Mouse (Mus musculus) MEL-GATA-1-ER (cell line): ENCODE results near the gene Aifm1.
A peak's percentile ranks its signal among the peaks of the same experiment; 100 is the strongest.
"Not testable (repeated sequence)": the region's sequence is repeated elsewhere in the genome, so short reads cannot be mapped to it uniquely, and the experiment has no call there.

ENCODE experiments used
- DNase-seq: peaks from one replicate; pipeline ENCODE4 v3.0.0-alpha.2; 2012; ENCODE audit warnings: low read depth; ENCODE audit errors: extremely low read depth

The Aifm1 gene

DNA sequence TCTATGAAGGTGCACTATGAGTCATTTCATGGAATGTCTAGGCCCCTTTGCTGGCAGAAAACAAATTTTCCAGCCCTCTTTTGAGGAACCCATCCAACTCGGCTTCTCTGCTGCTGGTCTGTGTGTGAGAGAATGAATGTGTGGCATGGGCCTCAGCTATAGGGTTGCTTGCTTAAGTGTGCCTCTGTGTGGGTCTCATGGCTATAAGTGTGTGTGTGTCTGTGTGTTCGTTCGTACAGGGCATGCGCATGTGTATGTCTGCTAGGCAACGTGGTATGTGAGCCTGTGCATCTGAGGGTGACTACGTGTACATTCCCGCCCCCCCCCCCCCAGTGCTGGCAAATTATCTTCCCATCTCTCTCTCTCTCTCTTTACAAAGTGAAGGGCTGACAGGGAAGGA lies 52.9 kb downstream of the Aifm1 start:
- no peak for DNase-seq

DNA sequence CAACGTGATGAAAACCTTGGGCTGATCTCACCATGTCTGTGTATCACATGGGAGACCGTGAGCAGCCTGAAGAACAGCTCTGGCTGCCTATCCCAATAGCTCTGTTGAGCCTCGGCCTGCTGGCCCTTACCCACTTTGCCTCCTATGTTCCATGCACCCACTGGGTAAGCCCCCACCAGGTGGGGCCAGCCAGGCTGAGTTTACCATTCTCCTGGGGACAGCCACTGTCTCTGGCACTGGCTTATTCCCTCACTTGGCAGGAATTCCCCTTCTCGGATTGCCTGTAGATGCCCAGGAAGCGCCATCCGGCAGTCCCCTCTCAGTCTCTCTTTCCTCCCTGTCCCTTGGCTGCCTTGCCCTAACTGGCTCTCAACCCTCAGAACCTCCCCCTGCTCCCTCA lies 56.4 kb downstream of the Aifm1 start:
- no peak for DNase-seq

DNA sequence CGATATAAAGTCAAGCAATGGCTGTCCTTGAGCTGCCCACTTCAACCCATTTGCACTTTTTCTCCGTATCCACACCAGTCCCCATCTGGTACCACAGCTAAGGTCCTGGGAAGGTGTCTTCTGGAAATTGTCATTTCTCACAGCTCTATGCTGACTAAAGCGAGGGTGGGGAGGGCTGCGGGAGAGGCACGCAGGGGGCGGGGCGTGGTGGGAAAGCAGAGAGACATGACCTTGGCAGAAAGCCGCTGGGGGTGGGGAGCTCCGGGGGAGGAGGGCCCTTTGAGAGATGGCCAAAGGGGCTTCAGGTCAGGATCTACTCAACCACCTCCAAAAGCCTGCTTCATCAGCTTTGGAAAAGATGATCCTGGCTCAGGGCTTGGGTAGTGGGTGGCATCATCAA lies 58.3 kb downstream of the Aifm1 start:
- DNase-seq = no peak

DNA sequence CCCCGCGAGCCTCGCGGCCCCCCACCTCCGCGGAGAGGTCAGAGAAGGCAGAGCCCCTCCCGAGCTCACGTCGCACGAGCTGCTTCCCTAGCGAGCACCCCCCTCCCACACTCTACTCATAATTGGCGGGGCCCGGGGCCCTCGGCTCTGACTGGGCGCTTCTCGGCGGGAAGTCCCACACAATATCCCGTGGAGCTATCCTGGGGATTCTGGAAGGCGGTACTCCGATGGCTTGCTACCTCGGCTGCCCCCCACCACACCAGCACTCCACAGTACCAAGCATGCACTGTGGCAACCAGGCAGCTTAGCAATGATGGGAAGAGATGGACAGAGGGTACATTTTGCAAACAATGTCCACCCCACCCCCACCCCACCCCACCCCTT lies 58.9 kb downstream of the Aifm1 start:
- no peak for DNase-seq

DNA sequence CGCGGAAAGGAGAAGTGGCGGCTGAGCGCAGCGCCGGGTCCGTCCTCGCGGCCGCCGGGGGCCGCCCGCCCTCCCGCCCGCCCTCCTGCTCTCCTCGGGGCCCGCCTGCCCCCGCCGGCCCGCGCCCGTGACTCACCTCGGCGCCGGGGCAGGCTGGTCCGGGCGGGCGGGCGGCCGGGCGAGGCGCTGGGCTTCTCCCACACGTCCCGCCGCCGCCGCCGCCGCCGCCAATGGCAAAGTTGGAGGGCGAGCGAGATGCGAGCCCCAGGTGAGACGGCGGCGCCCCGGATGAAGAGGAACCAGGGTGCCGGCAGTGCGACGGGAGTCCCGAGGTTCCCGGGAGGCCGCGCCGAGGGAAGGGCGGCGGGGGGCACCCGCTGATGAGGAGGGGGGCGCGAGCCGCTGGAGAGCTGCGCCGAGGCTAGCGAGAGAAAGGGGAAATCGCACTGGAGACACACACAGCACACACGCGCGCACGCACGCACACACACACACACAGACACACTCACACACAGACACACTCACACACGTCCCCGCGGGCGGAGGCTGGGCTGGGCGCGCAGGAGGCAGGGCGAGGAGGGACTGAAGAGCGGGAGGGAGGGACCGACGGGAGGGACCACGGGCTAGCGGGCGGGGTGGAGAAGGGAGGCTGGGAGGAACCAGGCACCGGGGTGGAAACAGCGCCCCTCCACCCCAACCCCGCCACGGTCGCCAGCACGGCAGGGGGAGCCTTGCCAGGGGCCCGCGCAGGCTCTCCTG lies 59.4 kb downstream of the Aifm1 start:
- DNase-seq = no peak

DNA sequence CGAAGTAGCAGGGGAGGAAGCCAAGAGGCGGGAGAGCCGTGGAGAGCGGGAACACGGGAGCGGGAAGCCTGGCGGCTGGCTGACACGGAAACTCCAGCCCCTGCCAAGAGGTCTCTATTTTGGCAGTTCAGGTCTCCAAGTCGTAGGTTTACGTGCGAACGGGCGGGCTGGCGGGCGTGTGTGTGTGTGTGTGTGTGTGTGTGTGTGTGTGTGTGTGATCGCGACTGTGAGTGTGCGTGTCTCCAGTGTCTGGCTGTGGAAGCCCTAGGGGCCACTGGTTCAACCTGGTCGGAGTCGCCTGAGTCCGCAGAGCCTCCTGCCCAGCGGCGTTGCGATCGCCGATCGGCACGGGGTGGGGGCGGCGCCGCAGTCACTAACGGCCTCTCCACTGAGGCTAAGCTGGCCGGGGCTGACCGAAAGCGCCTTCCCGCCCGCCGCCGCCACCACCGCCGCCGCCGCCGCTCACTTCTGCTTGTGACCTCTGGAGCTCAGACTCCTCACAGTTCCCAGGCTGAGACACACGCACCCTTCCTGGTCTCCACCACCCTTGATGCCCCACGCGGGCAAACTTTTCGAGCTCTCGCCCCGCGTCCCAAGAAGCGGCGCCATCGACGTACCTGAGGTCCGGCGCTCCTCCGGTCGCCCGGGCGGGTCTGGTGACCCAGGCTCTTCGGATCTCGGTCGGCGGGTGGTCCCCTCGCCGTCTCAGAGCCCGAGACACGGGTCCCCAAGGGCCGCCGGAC lies 60.3 kb downstream of the Aifm1 start:
- no peak for DNase-seq

DNA sequence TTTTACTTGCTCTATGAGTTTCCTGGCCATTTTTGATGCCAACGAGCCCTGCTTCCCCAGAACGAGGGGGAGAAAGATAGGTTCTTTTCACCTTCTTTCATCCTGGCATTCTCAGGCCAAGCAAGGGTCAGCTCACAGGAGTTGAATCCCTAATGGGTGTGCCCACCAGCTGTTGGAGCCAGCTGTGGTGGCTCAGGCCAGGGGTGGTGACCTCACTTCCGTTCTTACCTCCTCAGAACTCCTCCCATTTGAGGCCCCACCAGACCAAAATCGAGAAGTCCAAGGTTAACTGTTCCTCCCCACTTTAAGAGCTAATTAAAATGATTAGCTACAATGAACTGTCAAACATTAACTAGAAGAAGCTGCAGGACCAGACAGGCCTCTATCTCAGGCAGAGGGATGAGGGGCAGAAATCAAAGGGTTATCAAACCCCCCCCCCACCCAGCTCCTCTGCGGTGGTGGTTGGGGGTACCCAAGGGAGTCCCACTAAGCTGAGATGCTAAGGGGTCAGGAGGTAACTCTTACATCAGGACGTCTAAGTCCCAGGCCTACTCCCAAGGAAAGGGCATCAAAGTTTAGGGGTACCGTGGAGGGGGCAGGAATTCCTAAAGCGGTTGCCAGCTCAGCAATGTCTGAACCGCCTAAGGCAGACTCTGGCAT lies 61.0 kb downstream of the Aifm1 start:
- no peak for DNase-seq

DNA sequence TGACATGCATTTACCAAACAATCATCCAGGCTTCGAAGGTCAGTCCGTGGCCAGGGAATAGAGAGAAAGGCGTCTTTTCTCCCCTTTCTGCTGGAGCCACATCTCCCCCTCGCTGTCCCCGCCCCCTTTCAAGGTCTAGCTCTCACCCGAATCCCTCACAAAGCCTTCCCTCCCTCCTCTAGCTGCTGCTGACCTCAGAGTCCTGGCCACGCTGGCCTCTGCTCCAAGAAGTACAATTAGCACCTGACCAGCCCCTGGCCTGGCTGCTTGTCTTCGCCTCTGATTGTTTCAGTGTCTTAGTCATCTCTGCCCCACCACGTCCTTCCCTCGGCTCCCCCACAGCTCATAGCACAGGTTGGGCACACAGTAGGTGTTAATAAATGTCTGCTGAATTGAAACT lies 63.7 kb downstream of the Aifm1 start:
- no peak for DNase-seq

DNA sequence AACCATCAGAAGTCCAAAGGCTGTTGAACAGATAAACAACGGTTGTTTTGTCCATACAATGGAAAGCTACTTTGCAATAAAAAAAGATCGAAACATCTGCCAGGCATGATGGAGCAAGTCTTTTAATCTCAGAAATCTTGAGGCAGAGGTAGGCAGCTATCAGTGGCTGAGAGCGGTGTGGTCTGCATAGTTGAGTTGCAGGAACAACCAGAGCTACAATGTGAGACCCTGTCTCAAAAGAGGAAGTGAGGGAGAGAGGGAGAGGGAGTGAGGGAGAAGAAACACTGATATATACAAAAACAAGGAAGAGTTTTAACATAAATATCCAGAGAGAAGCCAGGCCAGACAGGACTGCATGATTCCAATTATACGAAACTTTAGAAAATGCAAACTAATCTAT lies 68.7 kb downstream of the Aifm1 start:
- no peak for DNase-seq

DNA sequence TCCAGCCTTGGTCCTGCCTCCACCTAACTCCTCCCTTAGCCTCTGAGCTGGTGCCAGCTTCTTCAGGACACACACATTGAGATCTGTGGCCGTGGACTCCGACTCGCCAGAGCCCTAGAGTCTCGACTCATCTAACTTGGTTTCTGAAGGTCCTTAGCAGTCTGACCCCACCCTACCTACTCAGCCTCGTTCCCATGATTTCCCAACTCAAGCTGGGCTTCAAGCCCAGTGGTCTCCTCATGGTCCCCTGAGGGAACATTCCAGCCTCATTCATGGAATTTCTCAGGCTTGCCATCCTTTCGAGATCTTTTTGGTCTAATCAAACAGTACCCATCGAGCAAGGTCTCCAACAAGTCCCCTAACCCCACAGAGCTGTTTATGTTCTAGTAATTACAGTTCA lies 71.4 kb downstream of the Aifm1 start:
- no peak for DNase-seq

DNA sequence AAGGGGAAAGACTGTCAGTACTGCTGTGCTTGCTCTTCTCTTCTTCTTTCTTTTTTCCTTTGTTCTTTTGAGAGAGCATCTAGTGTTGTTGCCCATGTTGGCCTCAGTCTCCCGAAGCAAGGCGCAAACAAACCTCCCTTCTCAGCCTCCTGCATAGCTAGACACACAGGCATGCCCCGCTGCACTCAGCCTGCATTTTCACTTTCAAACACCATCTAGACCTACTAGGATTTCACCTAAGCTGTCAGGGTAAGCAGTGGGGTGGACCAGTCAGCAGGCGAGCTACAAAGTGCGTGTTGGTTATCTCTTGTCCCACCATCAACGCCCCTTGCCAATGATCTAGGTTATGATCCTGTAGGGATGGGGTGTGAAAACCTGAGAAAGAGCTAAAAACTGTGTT lies 71.8 kb downstream of the Aifm1 start:
- no peak for DNase-seq

DNA sequence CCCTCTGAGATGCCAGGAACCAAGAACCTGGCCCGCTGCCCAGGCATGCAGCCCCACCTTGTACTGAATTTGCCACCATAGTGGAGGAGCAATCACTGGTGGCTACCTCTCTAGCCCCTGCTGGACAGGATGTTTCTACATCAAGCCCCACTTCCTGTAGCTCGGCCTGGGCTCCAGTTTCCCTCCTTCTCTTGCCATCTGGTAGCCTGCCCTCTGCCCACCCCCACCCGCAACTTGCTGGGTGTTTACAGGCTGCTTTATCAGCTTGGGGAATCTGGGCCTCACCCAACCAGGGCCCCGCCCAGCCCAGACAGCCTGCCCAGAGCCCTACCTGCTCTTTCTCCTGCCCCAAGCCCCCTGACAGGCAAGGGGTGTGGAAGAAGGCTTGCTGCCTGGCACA lies 74.3 kb downstream of the Aifm1 start:
- DNase-seq = no peak

DNA sequence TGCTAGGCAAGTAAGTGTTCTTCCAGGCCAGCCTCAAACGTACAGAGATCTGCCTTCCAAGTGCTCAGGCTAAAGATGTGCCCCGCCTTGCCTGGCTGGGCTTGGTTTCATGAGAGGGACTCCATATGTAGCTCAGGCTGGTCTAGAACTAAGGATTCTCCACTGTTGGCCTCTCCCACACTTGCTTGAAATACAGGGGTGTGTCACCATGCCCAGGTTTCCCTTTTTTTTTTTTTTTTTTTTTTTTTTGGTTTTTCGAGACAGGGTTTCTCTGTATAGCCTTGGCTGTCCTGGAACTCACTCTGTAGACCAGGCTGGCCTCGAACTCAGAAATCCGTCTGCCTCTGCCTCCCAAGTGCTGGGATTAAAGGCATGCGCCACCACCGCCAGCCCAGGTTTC lies 77.3 kb downstream of the Aifm1 start:
- not testable (repeated sequence) for DNase-seq

DNA sequence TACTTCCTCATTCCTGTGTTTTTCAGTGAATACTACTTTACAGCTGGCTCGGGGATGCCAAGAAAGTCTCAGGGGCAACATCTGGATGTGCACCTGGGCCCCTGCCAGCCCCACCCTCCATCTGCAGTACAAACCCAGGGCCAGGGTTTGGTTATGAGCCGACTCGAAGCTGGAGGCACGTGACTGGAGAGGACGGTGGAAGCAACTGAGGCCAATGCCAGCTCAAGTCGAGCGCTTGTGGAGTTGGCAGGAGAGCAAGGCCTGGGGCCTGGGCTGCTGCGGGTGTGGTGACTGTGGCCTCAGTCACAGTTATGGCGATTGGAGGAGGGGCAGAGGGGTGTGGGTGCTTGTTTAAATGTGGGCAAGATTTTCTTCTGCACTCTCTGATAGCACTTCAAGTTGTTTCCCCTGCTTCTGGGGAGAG lies 77.9 kb downstream of the Aifm1 start:
- DNase-seq = no peak

DNA sequence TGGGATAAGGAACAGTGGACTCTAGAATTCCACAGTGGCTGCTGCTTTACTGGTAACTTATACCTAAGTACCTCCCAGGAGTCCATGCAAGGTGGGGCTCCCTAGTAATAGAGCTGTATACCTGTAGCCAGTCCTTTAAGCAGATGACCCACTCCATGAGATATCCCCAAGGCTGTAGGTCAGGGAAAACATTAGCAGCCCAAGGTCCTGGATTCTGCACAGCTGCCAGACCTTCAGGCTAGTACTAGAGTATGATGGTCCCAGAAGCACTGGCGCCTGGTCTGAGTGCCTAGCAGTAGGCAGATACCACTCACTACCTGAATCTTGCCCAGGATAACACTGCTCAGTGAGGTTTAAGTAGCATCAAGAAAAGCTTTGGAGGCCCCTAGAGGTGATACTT lies 79.1 kb downstream of the Aifm1 start:
- DNase-seq = no peak

DNA sequence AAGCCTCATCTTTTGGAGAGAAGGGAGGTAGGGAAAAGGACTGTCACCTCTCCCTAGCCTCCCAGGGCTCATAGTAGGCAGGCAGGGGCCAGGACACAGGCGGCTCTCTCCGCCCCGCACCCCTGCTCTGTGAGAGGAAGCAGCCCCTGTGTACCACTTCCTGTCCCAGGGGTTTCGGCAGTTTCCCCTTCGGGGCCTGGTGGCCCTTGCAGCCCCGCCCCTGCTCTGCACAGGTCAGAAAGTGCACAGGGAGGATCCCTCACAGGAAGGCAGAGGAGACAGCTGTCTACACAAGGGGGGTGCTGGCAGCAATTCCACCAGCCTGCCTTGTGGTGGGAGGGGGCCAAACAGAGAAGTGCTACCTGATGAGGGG lies 79.8 kb downstream of the Aifm1 start:
- no peak for DNase-seq

DNA sequence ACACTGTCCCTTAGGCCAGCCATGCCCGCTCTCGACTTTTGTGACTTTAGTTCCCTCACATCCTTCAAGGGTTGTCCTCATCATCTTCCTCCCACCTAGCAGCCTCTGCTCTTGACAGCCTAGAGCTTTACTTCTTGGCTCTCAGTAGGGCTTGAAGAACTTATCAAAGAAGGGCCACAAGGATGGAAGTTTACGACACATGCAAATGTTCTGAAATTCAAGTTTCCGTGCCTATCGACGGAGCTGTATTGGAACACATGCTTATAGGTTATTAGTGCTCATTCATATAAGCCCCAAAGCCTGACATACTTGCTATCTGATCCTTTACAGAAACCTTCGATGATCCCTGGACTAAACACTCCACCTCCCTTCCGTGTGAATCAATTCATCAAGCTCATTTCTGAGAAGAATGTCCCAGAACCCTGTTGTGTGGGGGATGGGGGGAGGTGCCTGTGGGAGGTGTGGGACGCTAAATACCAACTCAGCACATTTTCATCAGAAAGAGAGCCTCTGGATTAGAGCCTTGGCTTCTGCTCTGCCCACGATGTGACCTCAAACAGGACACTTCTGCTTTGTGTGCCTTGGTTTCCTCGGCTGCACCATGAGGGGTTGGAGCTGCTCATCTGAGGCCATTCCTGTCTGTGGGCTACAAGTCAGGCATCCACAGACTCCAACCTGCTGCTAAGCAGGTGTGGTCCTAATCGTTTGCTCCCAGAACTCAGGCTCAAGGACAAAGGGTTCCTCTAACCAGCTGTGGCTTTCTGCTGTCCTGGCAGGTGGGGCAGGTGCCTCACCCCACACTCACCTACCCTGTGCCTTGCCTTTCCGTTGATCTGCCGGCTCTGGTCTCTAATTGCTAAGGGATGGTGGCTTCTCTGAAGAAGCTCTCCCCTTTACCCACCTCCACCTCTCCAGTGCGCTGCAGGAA lies 80.5 kb downstream of the Aifm1 start:
- DNase-seq = no peak

DNA sequence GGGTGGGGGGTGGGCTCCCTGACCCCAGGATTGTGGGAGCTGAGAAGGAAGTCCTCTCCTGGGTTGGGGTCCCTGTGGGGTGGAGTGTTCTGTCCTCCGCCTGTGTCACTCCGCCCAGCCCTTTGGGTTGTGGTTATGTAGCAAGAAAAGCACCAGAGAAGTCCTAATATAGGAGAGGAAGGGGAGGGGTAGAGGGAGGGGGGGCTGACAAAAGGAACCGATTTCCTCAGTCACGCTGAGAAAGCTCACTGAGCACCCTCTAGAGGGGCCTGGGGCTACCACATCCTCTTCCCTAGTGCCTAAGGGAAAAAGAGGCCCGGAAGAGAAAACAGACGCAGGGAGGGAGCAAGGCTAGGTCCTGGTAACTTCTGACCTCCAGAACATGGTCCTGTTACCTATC lies 83.8 kb downstream of the Aifm1 start:
- no peak for DNase-seq

DNA sequence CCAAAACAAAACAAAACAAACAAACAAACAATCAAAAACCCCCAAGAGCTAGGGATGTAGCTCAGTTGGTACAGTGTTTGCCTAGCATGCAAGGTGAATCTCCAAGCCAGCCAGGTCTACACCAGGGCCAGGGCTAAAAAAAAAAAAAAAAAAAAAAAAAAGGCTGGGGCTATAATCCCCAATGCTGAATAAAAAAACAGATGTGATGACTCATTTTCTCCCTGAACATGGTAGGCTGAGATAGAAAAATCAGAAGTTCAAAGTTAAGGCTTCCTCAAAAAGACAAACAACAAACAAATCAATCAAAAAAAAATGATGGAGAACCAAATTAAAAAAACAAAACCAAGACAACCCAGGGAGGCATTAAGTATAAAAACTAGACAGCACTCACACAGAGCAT lies 84.3 kb downstream of the Aifm1 start:
- no peak for DNase-seq

DNA sequence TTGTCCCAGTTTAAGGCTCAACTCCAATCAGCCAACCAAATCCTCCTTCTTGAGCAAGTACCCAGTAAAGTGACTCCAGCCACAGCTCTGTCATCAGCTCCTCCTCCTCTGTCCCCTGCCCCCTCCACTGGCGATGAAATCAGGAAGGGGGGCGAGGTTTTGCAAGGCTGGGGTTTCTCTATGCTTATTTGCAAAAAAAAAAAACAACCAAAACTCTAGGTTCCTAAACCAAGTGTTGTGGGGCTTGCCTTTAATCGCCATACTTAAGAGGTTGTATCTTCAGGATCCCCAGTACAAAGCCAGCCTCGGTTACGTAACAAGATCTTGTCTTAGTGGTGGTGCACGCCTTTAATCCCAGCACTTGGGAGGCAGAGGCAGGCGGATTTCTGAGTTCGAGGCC lies 84.7 kb downstream of the Aifm1 start:
- no peak for DNase-seq

DNA sequence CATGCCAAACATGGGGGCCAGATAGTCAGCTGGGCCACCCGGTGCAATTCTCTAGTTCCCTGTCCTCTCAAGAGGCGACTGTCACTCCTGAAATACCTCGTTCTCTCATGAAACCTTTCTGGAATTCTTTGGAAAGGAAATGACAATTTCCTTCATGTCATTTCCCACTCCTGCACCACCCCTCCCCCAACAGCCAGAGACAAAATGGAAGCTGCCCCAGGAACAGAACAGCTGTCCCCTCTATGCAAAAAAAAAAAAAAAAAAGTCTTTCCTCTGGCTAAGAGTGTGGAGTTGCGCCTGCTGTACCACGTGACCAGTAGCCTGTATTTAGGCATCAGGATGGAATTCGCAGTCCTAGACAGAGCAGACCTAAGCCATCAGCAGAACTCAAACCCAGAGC lies 85.1 kb downstream of the Aifm1 start:
- DNase-seq = no peak

DNA sequence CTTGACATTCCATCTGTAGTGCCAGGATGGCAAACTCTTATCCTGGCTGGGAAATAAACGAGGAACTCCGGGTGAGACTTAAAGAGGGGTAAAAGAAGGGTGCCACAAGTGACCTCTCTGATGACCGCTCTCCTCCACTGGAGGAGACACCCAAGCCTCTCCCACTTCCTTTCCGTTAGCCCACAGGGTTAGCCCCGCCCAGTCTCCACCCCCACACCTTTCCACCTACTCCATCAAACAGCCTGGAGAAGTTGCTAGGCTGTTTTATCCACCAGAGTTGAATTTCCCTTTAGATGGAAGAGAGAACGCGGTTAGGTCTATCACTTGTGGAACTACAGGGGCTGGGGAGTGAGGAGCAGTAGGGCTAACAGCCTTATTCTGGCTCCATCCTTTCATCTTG lies 88.1 kb downstream of the Aifm1 start:
- peak; percentile 42 for DNase-seq
